Mouse (Mus musculus): Measurements from ENCODE around the gene Lca5. TPM values are rescaled to one million over a fixed set of nuclear protein-coding genes. Genes with fewer than 3 reads are reported as not detected.

Gene Lca5
- total RNA-seq (2023) = 1 to 10 TPM in 1 of 2 experiments, under 1 TPM in 1; 0.46 to 1.7 TPM

GRCm38 (mm10) chr9:83440392-83441357 lies at the start of gene Lca5:
Gene Lca5, minus strand, starts transcription at chr9:83441127.

Other genes starting within 250 kb of the Lca5 start
- gene Sh3bgrl2, start 107.2 kb upstream of the Lca5 start, total RNA-seq (2023) = not detected

Measured in neutrophil, adult 83 days (primary cell).